Mouse (Mus musculus): ENCODE measurements at regions not wholly inside any gene's neighbourhood (a gene's known extent, or its start where the extent isn't known, plus 50 kb on each side); places are given as distances from the start of the nearest gene placed in this dataset.

DNA sequence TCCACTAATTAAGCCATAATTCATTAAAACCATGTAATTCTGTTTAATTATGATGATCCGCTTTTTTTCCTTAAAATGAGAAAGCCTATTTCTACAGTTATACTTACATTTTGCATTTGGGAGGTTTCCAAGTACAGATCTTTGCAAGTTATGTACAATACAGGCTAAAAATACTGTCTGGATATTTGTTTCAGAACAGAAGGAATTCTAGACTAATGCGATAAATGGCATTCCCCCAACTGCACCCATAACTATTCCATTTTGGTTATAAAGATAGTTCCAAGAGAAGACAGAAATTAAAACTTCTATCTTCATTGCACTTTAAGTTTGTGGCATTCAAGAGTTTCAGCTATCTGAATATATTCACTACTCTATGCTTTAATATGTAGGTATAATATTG, 137.0 kb upstream of the Ctnnd2 start:
- TF ChIP-seq CTCF (IDR thresholded peaks at IDR 0.05; ENCODE audit: insufficient read depth, low read length) (no peak), POLR2A (IDR thresholded peaks at IDR 0.05; ENCODE audit: borderline replicate concordance, extremely low read depth, low read depth, low read length) (no peak)

Measured in lung, adult 2 months (tissue).